Mouse (Mus musculus): ENCODE results near the gene Rnf168. TPM values are rescaled to one million over a fixed set of nuclear protein-coding genes. Genes with fewer than 3 reads are reported as not detected.
"Not testable (repeated sequence)": the region's sequence is repeated elsewhere in the genome, so short reads cannot be mapped to it uniquely, and the experiment has no call there.

The Rnf168 gene
- polyA plus RNA-seq, 1 experiment from 2014 or later, result 33.3 TPM

GRCm38 (mm10) chr16:32278396-32278795 lies 1.1 kb downstream of the Rnf168 start:
- Histone ChIP-seq H3K27ac (peak overlapping the region; percentile 98), H3K27me3 (ENCODE audit: poor library complexity, severe bottlenecking) (no peaks in the 10 kb centered on the region), H3K9me3 (peaks cover 11% of the 10 kb centered on the region), H3K4me3 (peak overlapping the region; percentile 85), H3K4me1 (peaks cover 24% of the 10 kb centered on the region), H3K36me3 (replicated peaks) (peaks cover 45% of the 10 kb centered on the region)
- DNase-seq (ENCODE audit: extremely low spot score, low spot score), result no peak
- WGBS, result 71% methylated on average over 7 of the region's 7 CpGs

- Histone ChIP-seq H3K36me3 (replicated peaks) (peaks cover 64% of the 10 kb centered on the region), H3K27ac (no peak overlapping the region), H3K9me3 (peaks cover 11% of the 10 kb centered on the region), H3K27me3 (ENCODE audit: poor library complexity, severe bottlenecking) (no peaks in the 10 kb centered on the region), H3K4me3 (peak overlapping the region; percentile 85), H3K4me1 (peaks cover 24% of the 10 kb centered on the region)
- no peak for DNase-seq (ENCODE audit: extremely low spot score, low spot score)
- WGBS, result 94% methylated on average over 8 of the region's 8 CpGs
Observed at GRCm38 (mm10) chr16:32280211-32280610, 3.0 kb downstream of the Rnf168 start.

GRCm38 (mm10) chr16:32282608-32283007 lies 5.3 kb downstream of the Rnf168 start:
- Histone ChIP-seq H3K27me3 (ENCODE audit: poor library complexity, severe bottlenecking) (no peaks in the 10 kb centered on the region), H3K27ac (no peak overlapping the region), H3K9me3 (peaks cover 11% of the 10 kb centered on the region), H3K36me3 (replicated peaks) (peaks cover 88% of the 10 kb centered on the region), H3K4me3 (no peak overlapping the region), H3K4me1 (peaks cover 20% of the 10 kb centered on the region)
- no peak for DNase-seq (ENCODE audit: extremely low spot score, low spot score)

GRCm38 (mm10) chr16:32291821-32292220 lies 14.6 kb downstream of the Rnf168 start:
- 94% methylated on average over 4 of the region's 4 CpGs for WGBS
- peaks cover 68% of the 10 kb centered on the region for H3K36me3 ChIP-seq (replicated peaks)

GRCm38 (mm10) chr16:32299617-32300016 lies 22.4 kb downstream of the Rnf168 start:
- Histone ChIP-seq H3K36me3 (replicated peaks) (peaks cover 76% of the 10 kb centered on the region), H3K9me3 (peaks cover 10% of the 10 kb centered on the region; the same call in 1 of the 2 replicates)
- not testable (repeated sequence) for H3K27me3 ChIP-seq (ENCODE audit: poor library complexity, severe bottlenecking); H3K4me3 ChIP-seq; DNase-seq (ENCODE audit: extremely low spot score, low spot score); H3K27ac ChIP-seq; H3K4me1 ChIP-seq
- WGBS, result 96% methylated on average over 4 of the region's 4 CpGs

More at GRCm38 (mm10) chr16:32291821-32292220, 14.6 kb downstream of the Rnf168 start:
- no peaks in the 10 kb centered on the region for H3K4me1 ChIP-seq
- H3K4me3 ChIP-seq, result no peak overlapping the region
- H3K27ac ChIP-seq, result no peak overlapping the region
- peaks cover 10% of the 10 kb centered on the region; the same call in 1 of the 2 replicates for H3K9me3 ChIP-seq
- H3K27me3 ChIP-seq (ENCODE audit: poor library complexity, severe bottlenecking), result no peaks in the 10 kb centered on the region
- DNase-seq (ENCODE audit: extremely low spot score, low spot score), result no peak

GRCm38 (mm10) chr16:32303046-32303445 lies 25.8 kb downstream of the Rnf168 start:
- Histone ChIP-seq H3K27me3 (ENCODE audit: poor library complexity, severe bottlenecking) (no peaks in the 10 kb centered on the region), H3K27ac (no peak overlapping the region), H3K4me1 (no peaks in the 10 kb centered on the region), H3K36me3 (replicated peaks) (peaks cover 50% of the 10 kb centered on the region), H3K9me3 (no peaks in the 10 kb centered on the region), H3K4me3 (no peak overlapping the region)
- no peak for DNase-seq (ENCODE audit: extremely low spot score, low spot score)
- WGBS, result 50% methylated on average over 1 of the region's 1 CpGs

- no peaks in the 10 kb centered on the region for H3K27me3 ChIP-seq (ENCODE audit: poor library complexity, severe bottlenecking)
- no peak overlapping the region for H3K27ac ChIP-seq
- H3K4me1 ChIP-seq, result no peaks in the 10 kb centered on the region
- 95% methylated on average over 7 of the region's 7 CpGs for WGBS
- no peak for DNase-seq (ENCODE audit: extremely low spot score, low spot score)
- H3K9me3 ChIP-seq, result no peaks in the 10 kb centered on the region
- no peak overlapping the region for H3K4me3 ChIP-seq
- H3K36me3 ChIP-seq (replicated peaks), result peaks cover 42% of the 10 kb centered on the region
Observed at GRCm38 (mm10) chr16:32303886-32304285, 26.6 kb downstream of the Rnf168 start.

- Histone ChIP-seq H3K9me3 (no peaks in the 10 kb centered on the region), H3K4me1 (peaks cover 21% of the 10 kb centered on the region), H3K27me3 (ENCODE audit: poor library complexity, severe bottlenecking) (no peaks in the 10 kb centered on the region), H3K4me3 (no peak overlapping the region), H3K27ac (no peak overlapping the region), H3K36me3 (replicated peaks) (no peaks in the 10 kb centered on the region)
- DNase-seq (ENCODE audit: extremely low spot score, low spot score), result no peak
- 84% methylated on average over 4 of the region's 4 CpGs for WGBS
Observed at GRCm38 (mm10) chr16:32311970-32312369, 34.7 kb downstream of the Rnf168 start.

GRCm38 (mm10) chr16:32312386-32312785 lies 35.1 kb downstream of the Rnf168 start:
- Histone ChIP-seq H3K36me3 (replicated peaks) (no peaks in the 10 kb centered on the region), H3K4me1 (peaks cover 21% of the 10 kb centered on the region), H3K9me3 (no peaks in the 10 kb centered on the region), H3K27me3 (ENCODE audit: poor library complexity, severe bottlenecking) (no peaks in the 10 kb centered on the region), H3K4me3 (no peak overlapping the region), H3K27ac (no peak overlapping the region)
- DNase-seq (ENCODE audit: extremely low spot score, low spot score), result no peak
- 50% methylated on average over 5 of the region's 5 CpGs for WGBS

- Histone ChIP-seq H3K4me1 (peaks cover 21% of the 10 kb centered on the region), H3K9me3 (no peaks in the 10 kb centered on the region), H3K4me3 (no peak overlapping the region), H3K27me3 (ENCODE audit: poor library complexity, severe bottlenecking) (no peaks in the 10 kb centered on the region), H3K27ac (no peak overlapping the region), H3K36me3 (replicated peaks) (no peaks in the 10 kb centered on the region)
- no peak for DNase-seq (ENCODE audit: extremely low spot score, low spot score)
- 56% methylated on average over 4 of the region's 4 CpGs for WGBS
Observed at GRCm38 (mm10) chr16:32312859-32313258, 35.6 kb downstream of the Rnf168 start.

GRCm38 (mm10) chr16:32316601-32317000 lies 39.3 kb downstream of the Rnf168 start:
- no peaks in the 10 kb centered on the region for H3K36me3 ChIP-seq (replicated peaks)
- no peak for DNase-seq (ENCODE audit: extremely low spot score, low spot score)
- H3K4me1 ChIP-seq, result peaks cover 21% of the 10 kb centered on the region
- no peak overlapping the region for H3K27ac ChIP-seq
- WGBS, result 73% methylated on average over 2 of the region's 2 CpGs
- H3K9me3 ChIP-seq, result no peaks in the 10 kb centered on the region
- H3K4me3 ChIP-seq, result no peak overlapping the region
- no peaks in the 10 kb centered on the region for H3K27me3 ChIP-seq (ENCODE audit: poor library complexity, severe bottlenecking)

GRCm38 (mm10) chr16:32323953-32324352 lies 46.7 kb downstream of the Rnf168 start:
- Histone ChIP-seq H3K27ac (0 out of 2 replicates have a peak overlapping the region, but pooled peaks have one; percentile 15), H3K36me3 (replicated peaks) (no peaks in the 10 kb centered on the region), H3K4me1 (peaks cover 5% of the 10 kb centered on the region), H3K4me3 (no peak overlapping the region), H3K9me3 (no peaks in the 10 kb centered on the region), H3K27me3 (ENCODE audit: poor library complexity, severe bottlenecking) (no peaks in the 10 kb centered on the region)
- 45% methylated on average over 7 of the region's 7 CpGs for WGBS
- DNase-seq (ENCODE audit: extremely low spot score, low spot score), result no peak

- no peaks in the 10 kb centered on the region for H3K27me3 ChIP-seq (ENCODE audit: poor library complexity, severe bottlenecking)
- WGBS, result 63% methylated on average over 9 of the region's 9 CpGs
- H3K4me3 ChIP-seq, result peak overlapping the region; percentile 78
- peaks cover 7% of the 10 kb centered on the region for H3K36me3 ChIP-seq (replicated peaks)
- no peak for DNase-seq (ENCODE audit: extremely low spot score, low spot score)
- H3K9me3 ChIP-seq, result no peaks in the 10 kb centered on the region
- H3K27ac ChIP-seq, result peak overlapping the region; percentile 98
- H3K4me1 ChIP-seq, result peaks cover 19% of the 10 kb centered on the region
Observed at GRCm38 (mm10) chr16:32330876-32331670, 53.8 kb downstream of the Rnf168 start.

Measured in forebrain, embryonic 10.5 days (tissue).